Mouse (Mus musculus) olfactory bulb, adult 2 months (tissue): ENCODE measurements around the gene Car15.

ENCODE experiments used
- CTCF ChIP-seq: fragments of 200-500 bp; IDR thresholded peaks from 2 replicates; pipeline ENCODE4 v1.5.1; 2012; ENCODE audit warnings: low read depth, mild to moderate bottlenecking, low read length, moderate library complexity; ENCODE audit not compliant: insufficient read depth
- POLR2A ChIP-seq: fragments of 200-500 bp; IDR thresholded peaks from 2 replicates; pipeline ENCODE4 v1.6.1; 2012; ENCODE audit warnings: mild to moderate bottlenecking, low read depth, low read length, moderate library complexity; ENCODE audit not compliant: insufficient read depth

DNA sequence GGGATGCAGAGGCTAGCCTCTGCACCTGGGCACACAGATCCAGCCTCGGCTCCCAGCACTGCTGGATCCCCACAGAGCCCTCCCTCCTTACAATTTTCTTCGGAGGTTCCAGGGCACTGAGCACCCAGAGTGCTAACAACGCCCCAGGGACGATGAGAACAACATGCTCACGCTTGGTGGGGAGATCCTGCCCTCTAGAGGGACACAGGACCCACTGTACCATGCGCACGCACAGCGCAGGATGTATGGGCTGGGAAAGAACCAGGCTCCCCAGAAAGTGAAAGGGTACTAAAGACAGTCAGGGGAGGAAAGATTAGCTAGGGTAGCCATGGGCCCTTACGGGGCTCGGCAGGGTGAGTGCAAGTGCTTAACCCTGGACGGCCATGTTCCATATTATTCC lies 6.4 kb downstream of the Car15 start:
- TF ChIP-seq CTCF (no peak), POLR2A (no peak)
